Mouse (Mus musculus) heart, adult 9 months (tissue): ENCODE measurements at regions not wholly inside any gene's neighbourhood (a gene's known extent, or its start where the extent isn't known, plus 50 kb on each side); places are given as distances from the start of the nearest gene placed in this dataset.

Experiments
- DNase-seq, 2 experiments: peaks; one replicate each; pipeline ENCODE4 v3.0.0; 2022; ENCODE audit warnings: low spot score in 2 of 2

DNA sequence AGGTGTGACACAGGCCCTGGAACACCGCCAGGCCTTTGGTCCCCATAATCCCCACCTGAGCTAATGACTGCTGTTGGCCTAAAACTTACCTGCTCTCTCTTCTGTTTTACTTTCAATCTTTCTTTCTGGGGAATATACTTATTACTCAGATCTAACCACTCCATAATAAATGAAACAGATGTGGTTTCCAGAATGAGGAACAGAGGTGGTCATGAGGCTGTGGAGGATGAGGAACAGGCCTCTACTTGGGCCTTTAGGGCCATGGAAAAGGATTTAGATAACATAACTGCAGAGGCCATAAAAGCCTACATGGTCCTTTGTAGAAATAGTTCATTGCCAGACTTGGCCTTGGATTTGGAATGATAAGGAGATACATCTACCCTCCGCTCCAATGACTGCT, 74.1 kb downstream of the B3gnt5 start:
- DNase-seq = no peak

DNA sequence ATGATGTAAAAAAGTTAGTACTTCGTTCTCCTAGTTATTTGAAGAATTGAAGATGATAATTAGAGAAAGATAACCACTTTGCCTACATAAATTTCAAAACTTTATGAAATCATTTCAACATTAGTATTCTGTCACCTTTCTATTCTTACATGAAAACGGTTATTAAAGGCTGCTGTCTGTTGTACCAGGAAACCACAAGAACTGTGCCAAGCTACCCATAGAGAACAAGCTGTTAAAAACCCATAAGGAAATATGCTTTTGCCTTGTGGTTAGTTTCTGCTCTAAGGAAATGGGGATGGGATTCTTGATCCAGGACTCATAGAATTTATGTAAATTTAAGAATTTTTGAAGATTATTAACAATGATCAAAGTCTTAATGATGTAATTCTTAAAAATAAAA, 74.7 kb downstream of the B3gnt5 start:
- no peak for DNase-seq

DNA sequence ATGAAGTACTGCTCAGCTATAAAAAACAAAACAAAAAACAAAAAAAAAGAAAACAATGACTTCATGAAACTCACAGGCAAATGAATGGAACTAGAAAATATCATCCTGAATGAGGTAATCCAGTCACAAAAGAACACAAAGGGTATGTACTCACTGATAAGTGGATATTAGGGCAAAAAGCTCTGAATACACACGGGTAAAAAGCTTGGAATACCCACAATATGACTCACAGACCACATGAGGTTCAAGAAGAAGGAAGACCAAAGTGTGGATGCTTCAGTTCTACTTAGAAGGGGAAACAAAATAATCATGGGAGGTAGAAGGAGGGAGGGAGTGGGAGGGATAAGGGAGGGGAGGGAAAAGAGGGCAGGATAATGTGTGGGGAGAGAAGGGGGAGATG, 79.8 kb downstream of the B3gnt5 start:
- DNase-seq = no peak

DNA sequence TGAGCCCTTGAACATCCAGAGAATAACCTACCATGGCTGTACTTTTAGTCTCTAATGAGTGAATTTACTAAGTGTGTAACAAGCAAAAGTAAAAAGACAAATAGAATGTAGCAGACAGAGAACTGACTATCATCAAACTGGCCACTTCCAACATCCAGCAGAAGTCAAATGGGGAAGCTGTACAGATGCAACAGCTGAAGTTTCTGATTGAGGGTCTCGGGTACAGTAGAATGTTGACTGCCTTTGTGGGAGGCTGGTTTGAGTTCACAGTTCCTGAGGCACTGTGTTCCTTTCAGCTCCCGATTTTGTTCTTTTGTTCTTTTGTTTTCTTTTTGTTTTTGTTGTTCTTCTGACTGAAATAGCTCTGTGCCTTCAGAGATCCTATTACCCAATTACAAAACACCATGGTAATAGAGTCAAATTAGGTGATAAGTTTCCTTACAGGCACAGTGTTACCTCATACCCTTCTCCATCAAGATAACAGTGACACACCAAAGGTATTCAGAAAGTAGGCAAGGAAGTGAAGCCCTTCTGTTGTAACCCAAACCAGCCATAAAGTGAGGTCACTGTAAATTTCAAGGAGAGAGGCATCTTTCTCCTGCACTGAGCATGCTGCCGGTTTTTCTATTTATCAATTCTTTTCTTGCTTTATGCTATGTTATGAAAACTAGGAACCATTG, 82.5 kb downstream of the B3gnt5 start:
- no peak for DNase-seq

DNA sequence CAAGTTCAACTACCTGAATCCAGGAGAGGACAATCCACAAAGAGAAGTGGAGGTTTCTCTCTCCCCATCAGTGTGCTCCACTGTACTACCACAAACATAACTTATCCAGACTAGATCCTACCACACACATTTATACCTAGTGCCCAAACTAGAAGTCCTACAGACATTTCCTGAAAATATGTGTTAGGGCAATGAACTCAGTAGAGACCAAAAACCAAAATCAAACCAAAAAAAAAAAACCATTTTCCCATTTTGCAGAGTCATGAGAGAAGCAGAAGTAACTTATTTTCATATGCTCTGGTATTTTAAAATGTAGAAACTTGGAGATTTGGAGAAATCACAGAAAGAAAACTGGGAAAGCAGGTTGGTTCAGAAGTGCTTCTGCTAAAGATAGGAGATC, 83.7 kb downstream of the B3gnt5 start:
- DNase-seq = no peak

DNA sequence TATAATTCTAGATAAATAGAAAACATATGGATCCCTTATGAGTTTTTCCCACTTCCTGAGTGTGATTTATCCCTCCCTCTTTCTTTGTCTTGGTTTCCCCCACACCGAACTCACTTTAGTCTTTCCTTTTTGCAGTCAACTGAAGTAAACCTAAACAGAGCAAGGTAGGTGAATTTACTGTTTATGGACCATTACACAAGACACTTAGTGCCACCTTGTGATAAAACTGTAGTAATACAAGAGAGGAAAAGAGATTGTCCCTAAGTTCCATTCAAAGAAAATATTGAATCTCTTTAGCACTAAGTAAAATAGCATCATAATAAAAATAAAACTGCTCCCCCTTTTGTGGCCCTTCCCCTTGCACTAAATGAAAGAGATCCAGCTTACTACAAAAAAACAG, 88.4 kb downstream of the B3gnt5 start:
- no peak for DNase-seq

DNA sequence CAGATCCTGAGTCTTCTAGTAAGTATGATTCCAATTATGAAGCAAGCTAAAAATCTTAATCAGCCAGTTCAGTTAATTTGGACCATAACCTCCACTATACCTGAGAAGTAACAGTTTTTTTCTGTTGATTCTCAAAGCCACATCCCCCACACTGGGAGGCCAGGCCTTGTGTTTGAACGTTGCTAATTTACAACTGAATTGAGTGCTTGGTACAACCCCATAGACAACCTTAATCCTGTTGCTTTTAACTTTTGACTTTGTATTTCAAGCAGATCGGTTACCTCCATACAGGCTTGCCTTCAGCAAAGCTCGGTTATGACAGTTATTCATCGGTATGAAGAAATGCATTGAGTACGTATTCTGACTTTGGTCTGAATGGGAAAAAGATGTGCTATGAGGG, 105.3 kb downstream of the B3gnt5 start:
- DNase-seq = no peak

DNA sequence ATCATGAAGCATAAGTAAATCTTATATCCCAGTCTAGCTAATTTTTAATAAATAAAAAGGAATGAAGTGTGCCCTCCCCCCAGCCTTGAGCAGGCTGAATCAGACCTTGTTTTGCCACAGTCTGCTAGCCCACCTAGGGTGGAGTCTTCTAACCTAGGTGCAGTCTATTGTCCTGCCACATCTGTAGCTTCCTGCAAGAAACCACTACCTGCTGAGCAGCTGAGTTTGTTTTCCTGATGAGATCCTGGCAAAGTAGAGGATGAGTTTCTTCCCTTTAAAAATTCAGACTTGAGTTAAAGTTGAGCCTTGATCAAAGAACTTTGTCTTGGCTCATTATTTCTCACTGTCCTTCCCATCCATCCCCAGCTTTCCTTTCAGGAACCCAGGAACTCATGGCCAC, 105.9 kb downstream of the B3gnt5 start:
- no peak for DNase-seq

DNA sequence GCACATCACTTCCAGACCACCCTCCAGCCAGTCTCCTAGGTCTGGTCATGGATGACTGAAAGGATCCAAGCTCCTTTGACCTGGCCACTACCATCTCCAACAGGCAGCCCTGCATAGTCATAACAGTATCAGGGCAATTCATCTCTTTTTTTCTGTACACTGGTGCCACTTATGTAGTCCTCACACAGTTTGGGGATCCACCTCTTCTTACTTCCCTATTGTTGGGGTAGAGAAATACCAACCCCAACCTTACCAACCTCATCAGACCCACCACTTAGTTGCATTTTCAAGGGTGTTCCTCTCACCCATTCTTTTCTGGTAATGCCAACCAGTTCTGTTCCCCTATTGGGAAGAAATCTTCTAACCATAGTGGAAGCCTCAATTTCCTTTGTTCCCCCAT, 109.4 kb downstream of the B3gnt5 start:
- no peak for DNase-seq

DNA sequence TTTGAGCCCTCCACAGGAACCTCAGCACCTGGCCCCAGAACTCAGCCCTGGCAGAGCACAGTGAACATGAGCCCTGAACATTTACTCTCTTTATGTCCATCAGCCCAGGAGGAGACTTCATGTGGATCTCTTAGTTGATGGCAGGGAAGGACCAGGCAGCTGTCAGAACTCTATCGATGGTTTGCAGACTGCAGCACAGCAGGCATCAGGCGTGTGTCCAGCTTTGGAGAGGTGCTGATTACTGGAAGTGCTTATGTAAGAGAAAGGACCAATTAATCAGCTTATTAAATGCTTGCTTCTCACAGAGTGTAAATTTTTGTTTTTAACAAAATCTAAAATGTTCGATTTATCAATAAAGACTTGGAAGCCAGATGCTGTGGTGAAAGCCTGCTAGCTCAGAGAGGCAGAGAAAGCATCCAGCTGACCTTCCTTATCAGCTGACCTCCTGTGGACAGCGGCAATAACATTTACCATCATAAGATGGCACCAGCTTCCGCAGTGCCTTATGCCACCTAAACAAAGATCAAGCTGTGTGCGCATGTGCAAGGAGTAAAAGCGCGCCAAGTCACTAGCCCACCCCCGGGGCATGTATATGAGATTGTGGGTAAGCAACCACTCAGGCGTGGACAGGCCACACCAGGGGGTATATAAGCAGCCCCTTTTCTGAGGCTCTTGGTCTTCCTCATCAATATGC, 105.8 kb downstream of the Klhl6 start:
- DNase-seq = no peak

DNA sequence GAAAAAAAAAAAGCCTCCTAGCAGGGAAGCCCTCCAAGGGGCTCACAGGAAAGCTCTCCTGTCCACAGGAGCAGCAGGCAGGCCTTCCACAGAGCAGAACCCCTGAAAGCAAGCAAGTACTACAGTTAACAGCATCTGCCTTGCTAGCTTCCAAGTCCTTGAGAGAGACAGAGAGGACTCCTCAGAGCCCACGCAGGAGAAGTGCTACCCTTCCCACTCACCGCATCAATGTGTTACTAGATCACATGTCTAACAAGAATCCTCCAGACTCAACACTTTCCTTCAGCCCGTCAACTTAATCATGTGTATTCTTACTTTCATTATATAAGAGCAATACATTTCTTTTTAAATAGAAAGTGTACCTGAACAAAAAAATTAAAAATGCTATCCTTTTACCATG, 99.9 kb downstream of the Klhl6 start:
- DNase-seq = no peak

DNA sequence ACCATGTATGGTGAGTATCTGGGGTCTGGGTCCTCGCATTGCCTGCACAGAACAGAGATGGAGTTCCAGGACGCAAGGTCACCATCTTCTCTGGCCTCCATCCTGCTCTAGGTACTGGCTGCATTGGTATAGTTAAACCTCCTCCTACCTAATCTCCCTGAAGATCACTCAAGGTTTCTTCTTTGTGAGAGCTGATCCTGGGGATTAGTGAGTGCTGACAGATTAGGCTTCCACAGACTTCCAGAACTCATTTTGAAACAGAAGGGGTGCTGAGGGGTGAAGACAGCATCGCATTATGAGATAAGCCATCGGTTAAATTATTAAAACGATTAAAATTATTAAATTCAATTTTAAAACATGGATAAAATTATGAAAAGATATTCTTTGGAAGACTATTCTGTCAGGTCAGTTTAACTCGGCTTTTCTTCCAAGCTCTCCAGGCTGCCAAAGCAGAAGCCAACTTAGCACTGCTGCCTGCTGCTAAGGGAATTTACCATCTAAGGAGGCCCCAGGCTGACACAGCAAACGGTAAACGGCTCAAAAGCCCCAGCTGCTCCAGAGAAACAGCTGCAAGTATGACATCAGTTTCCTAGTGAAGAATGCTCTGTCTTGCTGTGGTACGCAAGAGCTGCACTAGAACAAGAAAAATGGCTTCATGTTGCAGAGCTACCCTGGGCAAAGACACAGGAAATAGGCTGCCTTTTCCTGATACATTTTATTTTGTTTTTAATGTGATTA, 98.9 kb downstream of the Klhl6 start:
- DNase-seq = peak; percentile 49 to 53

DNA sequence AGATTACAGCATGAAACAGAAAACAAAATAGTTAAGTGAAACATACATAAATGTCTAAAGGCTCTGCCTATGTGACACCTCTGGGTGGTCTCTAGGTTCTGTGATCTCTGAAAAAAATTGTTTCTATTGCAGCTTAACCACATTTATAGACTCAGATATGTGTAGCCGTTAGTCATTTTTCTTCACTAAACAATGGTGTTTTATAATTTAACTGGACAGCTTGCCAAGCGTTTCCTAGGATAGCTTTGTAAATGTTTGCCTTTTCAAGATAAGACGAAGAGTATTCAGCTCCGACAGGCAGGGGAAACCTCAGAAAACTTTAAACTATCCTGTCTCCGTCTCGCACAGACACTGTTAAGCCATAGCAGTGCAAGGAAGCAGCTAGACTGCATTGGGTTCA, 98.3 kb downstream of the Klhl6 start:
- DNase-seq = peak in 1 of 2 experiments; percentile 23

DNA sequence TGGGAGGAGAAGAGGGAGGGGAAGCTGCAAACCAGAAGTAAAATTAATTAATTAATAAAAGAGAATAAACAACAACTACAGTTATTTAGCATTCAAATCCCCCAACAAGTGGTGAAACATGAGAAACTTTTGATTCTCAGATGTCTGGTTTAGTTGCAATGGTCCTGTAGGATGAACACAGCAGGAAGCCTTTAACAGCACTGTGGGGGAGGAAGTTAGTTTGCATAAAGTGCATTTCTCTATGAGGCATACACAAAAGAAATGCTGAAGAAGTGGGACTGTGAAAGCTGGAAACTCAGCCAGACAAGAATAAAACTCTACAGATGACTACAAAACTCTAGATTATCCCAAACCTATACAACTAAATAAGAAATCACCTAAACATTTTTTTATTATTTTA, 96.2 kb downstream of the Klhl6 start:
- DNase-seq = no peak

DNA sequence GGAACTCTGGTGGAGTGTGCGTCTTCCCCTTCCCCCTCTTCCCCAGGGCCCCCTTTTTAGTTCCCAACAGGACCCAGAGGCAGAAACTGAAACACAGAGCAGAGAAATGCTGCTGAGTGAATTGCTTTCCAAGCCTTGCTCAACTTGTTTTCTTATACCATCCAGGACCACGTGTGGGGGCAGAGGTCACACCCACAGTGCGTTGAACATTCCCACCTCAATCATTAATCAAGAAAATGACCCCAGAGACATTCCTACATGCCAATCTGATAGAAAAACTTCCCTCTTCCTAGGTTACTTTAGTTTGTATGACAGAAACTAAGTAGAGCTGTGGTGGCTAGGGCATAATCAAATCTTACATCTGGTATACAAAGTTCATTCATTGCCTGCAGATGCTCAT, 93.3 kb downstream of the Klhl6 start:
- no peak for DNase-seq

DNA sequence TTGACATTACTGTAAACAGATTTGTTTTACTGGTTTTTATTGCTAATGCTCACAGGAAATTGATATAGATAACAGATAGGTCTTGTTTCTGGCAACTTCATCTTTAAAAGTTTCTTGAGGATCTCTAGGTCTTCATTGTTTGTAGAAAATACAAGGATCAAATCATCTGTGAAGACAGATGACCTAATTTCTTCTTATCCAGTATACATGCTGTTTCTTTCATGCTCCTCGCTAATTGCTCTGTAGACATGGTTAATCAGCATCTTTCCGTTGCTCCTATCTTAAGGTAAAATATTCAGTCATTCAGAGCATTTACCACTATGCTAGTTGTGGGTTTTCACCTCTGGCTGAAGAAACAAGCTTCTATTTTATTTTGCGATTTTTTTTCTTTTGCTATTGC, 91.4 kb downstream of the Klhl6 start:
- no peak for DNase-seq

DNA sequence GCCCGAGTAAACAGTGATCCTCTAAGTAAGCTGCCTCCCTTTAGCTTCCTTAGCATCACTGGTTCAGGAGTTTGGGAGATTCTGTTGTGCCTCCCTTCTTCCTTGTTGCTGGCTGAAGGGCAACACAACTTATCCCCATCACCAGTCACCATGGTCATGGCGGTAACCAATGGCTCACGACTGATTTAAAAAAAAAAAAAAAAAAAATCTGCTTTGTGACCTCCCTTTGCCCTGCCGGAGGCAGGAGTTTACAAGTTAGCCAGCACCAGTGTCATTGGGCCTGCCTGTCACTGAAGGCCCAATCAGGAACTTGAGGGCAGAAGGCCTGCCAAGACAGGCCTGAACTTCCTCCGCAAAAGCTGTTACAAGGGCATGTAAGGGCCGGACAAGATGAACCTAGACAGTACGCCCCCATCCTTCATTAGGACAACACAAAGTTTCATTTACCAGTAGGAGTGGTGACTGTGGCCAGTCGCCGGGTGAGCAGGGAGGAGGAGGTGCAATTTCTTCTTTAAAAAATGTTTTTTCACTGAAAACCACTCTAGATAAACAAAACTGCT, 88.3 kb downstream of the Klhl6 start:
- no peak for DNase-seq
